Mouse (Mus musculus) midbrain, postnatal 0 days (tissue): ENCODE measurements around the gene Vwa1. TPM values are rescaled to one million over a fixed set of nuclear protein-coding genes. Genes with fewer than 3 reads are reported as not detected.

Experiments used
- ATAC-seq: fragments of 200-750 bp; cut with Nextera tagmentation; 2 replicates; pipeline ENCODE4 v1.8.0; 2017; ENCODE audit warnings: moderate number of reproducible peaks, mild to moderate bottlenecking, moderate TSS enrichment, moderate library complexity; ENCODE audit not compliant: low FRiP score
- DNase-seq: peaks from one replicate; pipeline ENCODE4 v3.0.0-alpha.2; 2015; ENCODE audit warnings: low spot score
- H3K27ac ChIP-seq: fragments of 300-500 bp; sonication (generic); 2 replicates; pipeline ENCODE4 v1.5.1; 2014; ENCODE audit warnings: low read depth, mild to moderate bottlenecking, low read length, mixed read lengths
- H3K27me3 ChIP-seq: fragments of 300-500 bp; sonication (generic); 2 replicates; pipeline ENCODE4 v1.6.1; 2014; ENCODE audit warnings: low read length, control low read depth, mixed read lengths; ENCODE audit not compliant: insufficient read depth
- H3K36me3 ChIP-seq: fragments of 300-500 bp; sonication (generic); 2 replicates; pipeline ENCODE4 v1.6.1; 2014; ENCODE audit warnings: low read length, control low read depth, mixed read lengths; ENCODE audit not compliant: insufficient read depth
- H3K4me1 ChIP-seq: fragments of 300-500 bp; sonication (generic); 2 replicates; pipeline ENCODE4 v1.6.1; 2014; ENCODE audit warnings: mild to moderate bottlenecking, control low read depth, antibody characterized with exemption, low read length, mixed read lengths; ENCODE audit not compliant: insufficient read depth
- H3K4me2 ChIP-seq: fragments of 300-500 bp; sonication (generic); 2 replicates; pipeline ENCODE4 v1.6.1; 2014; ENCODE audit warnings: low read depth, mild to moderate bottlenecking, low read length, mixed read lengths; ENCODE audit not compliant: poor library complexity, severe bottlenecking
- H3K4me3 ChIP-seq: fragments of 300-500 bp; sonication (generic); 2 replicates; pipeline ENCODE4 v1.5.1; 2014; ENCODE audit warnings: low read depth, mild to moderate bottlenecking, low read length, moderate library complexity
- H3K9ac ChIP-seq: fragments of 300-500 bp; sonication (generic); replicated peaks from 2 replicates; pipeline ENCODE4 v1.6.1; 2014; ENCODE audit warnings: mild to moderate bottlenecking, low read length, moderate library complexity, mixed read lengths; ENCODE audit not compliant: poor library complexity, severe bottlenecking
- H3K9me3 ChIP-seq: fragments of 300-500 bp; sonication (generic); 2 replicates; pipeline ENCODE4 v1.6.1; 2016; ENCODE audit warnings: low read length, control low read depth
- CTCF ChIP-seq: IDR thresholded peaks from 2 replicates; pipeline ENCODE4 v1.5.1; 2016; ENCODE audit warnings: antibody characterized with exemption, mild to moderate bottlenecking
- WGBS: fragments of 180-500 bp; shearing (Covaris S2); extraction: QIAGEN DNeasy Blood & Tissue Kit; methylation state at CpG from one replicate; pipeline ENCODE4 v1.1.7; 2014; 5-methylcytosine and 5-hydroxymethylcytosine counted together
- polyA plus RNA-seq: library from polyadenylated mRNA; unstranded; fragments of >200 nt; fragmentation: Nextera tagmentation; extraction: Ambion mirVana; gene quantifications from 2 replicates; pipeline ENCODE4 v1.2.1, GENCODE M21; 2015
- total RNA-seq: library from RNA; depleted of rRNA; stranded (reverse); fragments of >200 nt; gene quantifications from 2 replicates; pipeline ENCODE4 v1.2.3, GENCODE M21; 2014; rRNA removed

The Vwa1 gene
- total RNA-seq = 42.1 and 42.5 TPM in 2 replicates
- 25.5 and 28.7 TPM in 2 replicates for polyA plus RNA-seq

GRCm38 (mm10) chr4:155774280-155774754 lies at the start of gene Vwa1:
Vwa1 (minus strand) TSS chr4:155774698.
- Histone ChIP-seq H3K27me3 (no peaks in the 10 kb centered on the region), H3K4me1 (peaks cover 4% of the 10 kb centered on the region; the same call in 1 of the 2 replicates), H3K9ac (peak within 1 kb of the TSS; percentile 55), H3K27ac (peak within 1 kb of the TSS; percentile 77), H3K9me3 (no peaks in the 10 kb centered on the region), H3K4me2 (peak within 1 kb of the TSS; percentile 76), H3K36me3 (no peaks in the 10 kb centered on the region), H3K4me3 (peak within 1 kb of the TSS; percentile 36)
- TF ChIP-seq CTCF = no peak
- DNase-seq = peak; percentile 89
- WGBS = 2% methylated on average over 34 of the region's 35 CpGs
- peak; percentile 83 for ATAC-seq

- TF ChIP-seq CTCF = no peak
Measured at GRCm38 (mm10) chr4:155823443-155823842, 48.9 kb upstream of the Vwa1 start.

GRCm38 (mm10) chr4:155821025-155821424 lies 46.5 kb upstream of the Vwa1 start:
- ATAC-seq = no peak
- TF ChIP-seq CTCF = peak; percentile 50
- Histone ChIP-seq H3K4me3 (no peak overlapping the region), H3K27ac (no peak overlapping the region), H3K4me2 (no peak overlapping the region), H3K9me3 (no peaks in the 10 kb centered on the region), H3K27me3 (no peaks in the 10 kb centered on the region), H3K36me3 (peaks cover 69% of the 10 kb centered on the region), H3K4me1 (no peaks in the 10 kb centered on the region), H3K9ac (no peak overlapping the region)
- WGBS = 77% methylated on average over 7 of the region's 7 CpGs
- DNase-seq = peak; percentile 44

More at GRCm38 (mm10) chr4:155823443-155823842, 48.9 kb upstream of the Vwa1 start:
- no peaks in the 10 kb centered on the region for H3K4me1 ChIP-seq
- DNase-seq = no peak
- no peaks in the 10 kb centered on the region for H3K27me3 ChIP-seq
- 94% methylated on average over 16 of the region's 16 CpGs for WGBS
- H3K27ac ChIP-seq = no peak overlapping the region
- H3K4me2 ChIP-seq = no peak overlapping the region
- ATAC-seq = no peak
- no peak overlapping the region for H3K4me3 ChIP-seq
- no peaks in the 10 kb centered on the region for H3K9me3 ChIP-seq
- peaks cover 60% of the 10 kb centered on the region for H3K36me3 ChIP-seq
- no peak overlapping the region for H3K9ac ChIP-seq

GRCm38 (mm10) chr4:155817533-155817932 lies 43.0 kb upstream of the Vwa1 start:
- Histone ChIP-seq H3K9me3 (no peaks in the 10 kb centered on the region), H3K4me1 (peaks cover 5% of the 10 kb centered on the region; the same call in 1 of the 2 replicates), H3K27ac (no peak overlapping the region), H3K27me3 (no peaks in the 10 kb centered on the region), H3K36me3 (peaks cover 61% of the 10 kb centered on the region), H3K4me2 (no peak overlapping the region), H3K9ac (no peak overlapping the region), H3K4me3 (no peak overlapping the region)
- no peak for TF ChIP-seq CTCF
- 82% methylated on average over 4 of the region's 4 CpGs for WGBS
- DNase-seq (no peak), ATAC-seq (no peak)

GRCm38 (mm10) chr4:155812665-155813181 lies 38.2 kb upstream of the Vwa1 start:
- peak; percentile 57 for ATAC-seq
- H3K36me3 ChIP-seq = peaks cover 55% of the 10 kb centered on the region
- H3K27me3 ChIP-seq = no peaks in the 10 kb centered on the region
- TF ChIP-seq CTCF = no peak
- peak overlapping the region; percentile 92 for H3K4me3 ChIP-seq
- peak overlapping the region; percentile 94 for H3K27ac ChIP-seq
- H3K9me3 ChIP-seq = no peaks in the 10 kb centered on the region
- peak overlapping the region; percentile 84 for H3K4me2 ChIP-seq
- under 1% methylated on average over 49 of the region's 49 CpGs for WGBS
- DNase-seq = peak; percentile 41
- peak overlapping the region; percentile 100 for H3K9ac ChIP-seq
- H3K4me1 ChIP-seq = peaks cover 7% of the 10 kb centered on the region; the same call in 1 of the 2 replicates

GRCm38 (mm10) chr4:155811929-155812664 lies 37.6 kb upstream of the Vwa1 start, which contains the start of gene Ccnl2:
Ccnl2 (plus strand) TSS chr4:155812489.
- Histone ChIP-seq H3K36me3 (peaks cover 53% of the 10 kb centered on the region), H3K9me3 (no peaks in the 10 kb centered on the region)

More at GRCm38 (mm10) chr4:155811929-155812664, 37.6 kb upstream of the Vwa1 start, which contains the start of gene Ccnl2:
- WGBS = under 1% methylated on average over 46 of the region's 60 CpGs
- ATAC-seq (peak; percentile 99), DNase-seq (peak; percentile 98)
- peak within 1 kb of the TSS; percentile 94 for H3K27ac ChIP-seq
- H3K9ac ChIP-seq = peak within 1 kb of the TSS; percentile 100
- peak within 1 kb of the TSS; percentile 92 for H3K4me3 ChIP-seq
- H3K4me2 ChIP-seq = peak within 1 kb of the TSS; percentile 84
- H3K27me3 ChIP-seq = no peaks in the 10 kb centered on the region
- H3K4me1 ChIP-seq = peaks cover 7% of the 10 kb centered on the region; the same call in 1 of the 2 replicates
- TF ChIP-seq CTCF = no peak
